Mouse (Mus musculus): Measurements from ENCODE around the gene Gm8020.
"Not testable (repeated sequence)": the region's sequence is repeated elsewhere in the genome, so short reads cannot be mapped to it uniquely, and the experiment has no call there.

Gm8020 gene

GRCm38 (mm10) chr14:42502249-42502648 lies at the start of gene Gm8020:
Gene Gm8020 (minus strand): TSS chr14:42502349.
- not testable (repeated sequence) for DNase-seq

- not testable (repeated sequence) for DNase-seq
Observed at GRCm38 (mm10) chr14:42543170-42543701, 41.1 kb upstream of the Gm8020 start.

GRCm38 (mm10) chr14:42542316-42543169 lies 40.4 kb upstream of the Gm8020 start:
- DNase-seq = not testable (repeated sequence)

- not testable (repeated sequence) for DNase-seq
Observed at GRCm38 (mm10) chr14:42524182-42524581, 22.0 kb upstream of the Gm8020 start, which contains the start of gene Gm8024. Gene Gm8024 (minus strand): TSS chr14:42524282.

- DNase-seq = not testable (repeated sequence)
Observed at GRCm38 (mm10) chr14:42463581-42463980, 38.6 kb downstream of the Gm8020 start, which contains the start of gene Gm8011. Gene Gm8011 (plus strand): TSS chr14:42463881.

All from thymus, postnatal 14 days (tissue).